Mouse (Mus musculus) kidney, embryonic 14.5 days (tissue): ENCODE measurements at regions not wholly inside any gene's neighbourhood (a gene's known extent, or its start where the extent isn't known, plus 50 kb on each side); places are given as distances from the start of the nearest gene placed in this dataset.

Source experiments
- ATAC-seq: fragments of 200-750 bp; cut with Nextera tagmentation; 2 replicates; pipeline ENCODE4 v1.8.0; 2017; ENCODE audit warnings: moderate number of reproducible peaks, mild to moderate bottlenecking, moderate TSS enrichment, moderate library complexity; ENCODE audit not compliant: low FRiP score, low TSS enrichment
- H3K27ac ChIP-seq: fragments of 300-500 bp; sonication (generic); 2 replicates; pipeline ENCODE4 v1.5.1; 2014; ENCODE audit warnings: low read depth, mild to moderate bottlenecking, low read length, moderate library complexity, mixed read lengths
- H3K27me3 ChIP-seq: fragments of 300-500 bp; sonication (generic); 2 replicates; pipeline ENCODE4 v1.6.1; 2014; ENCODE audit warnings: mild to moderate bottlenecking, low read length; ENCODE audit not compliant: control insufficient read depth, insufficient read depth
- H3K36me3 ChIP-seq: fragments of 300-500 bp; sonication (generic); 2 replicates; pipeline ENCODE4 v1.6.1; 2014; ENCODE audit warnings: low read length, mixed read lengths; ENCODE audit not compliant: control insufficient read depth, insufficient read depth
- H3K4me1 ChIP-seq: fragments of 300-500 bp; sonication (generic); 2 replicates; pipeline ENCODE4 v1.6.1; 2014; ENCODE audit warnings: low read length, mixed read lengths; ENCODE audit not compliant: control insufficient read depth, insufficient read depth
- H3K4me2 ChIP-seq: fragments of 300-500 bp; sonication (generic); replicated peaks from 2 replicates; pipeline ENCODE4 v1.6.1; 2014; ENCODE audit warnings: low read depth, mild to moderate bottlenecking, low read length
- H3K4me3 ChIP-seq: fragments of 300-500 bp; sonication (generic); 2 replicates; pipeline ENCODE4 v1.5.1; 2014; ENCODE audit warnings: mild to moderate bottlenecking, low read length
- H3K9ac ChIP-seq: fragments of 300-500 bp; sonication (generic); 2 replicates; pipeline ENCODE4 v1.6.1; 2014; ENCODE audit warnings: low read depth, mild to moderate bottlenecking, low read length, moderate library complexity
- H3K9me3 ChIP-seq: fragments of 300-500 bp; sonication (generic); 2 replicates; pipeline ENCODE4 v1.6.1; 2016; ENCODE audit warnings: low read length; ENCODE audit not compliant: control insufficient read depth
- WGBS: fragments of 180-500 bp; shearing (Covaris S2); extraction: QIAGEN DNeasy Blood & Tissue Kit; methylation state at CpG from one replicate; pipeline ENCODE4 v1.1.7; 2014; 5-methylcytosine and 5-hydroxymethylcytosine counted together

- Histone ChIP-seq H3K4me2 (no peak overlapping the region), H3K36me3 (no peaks in the 10 kb centered on the region), H3K4me1 (no peaks in the 10 kb centered on the region), H3K9ac (no peak overlapping the region), H3K9me3 (peaks cover 3% of the 10 kb centered on the region; the same call in 1 of the 2 replicates), H3K27me3 (no peaks in the 10 kb centered on the region), H3K27ac (no peak overlapping the region), H3K4me3 (no peak overlapping the region)
- ATAC-seq: no peak
- whole genome bisulfite sequencing: 94% methylated on average over 3 of the region's 3 CpGs
Measured at GRCm38 (mm10) chr10:9111051-9111450, 225.2 kb upstream of the Sash1 start.

- Histone ChIP-seq H3K4me3 (no peak overlapping the region), H3K36me3 (no peaks in the 10 kb centered on the region), H3K9ac (no peak overlapping the region), H3K4me1 (peaks cover 7% of the 10 kb centered on the region; the same call in 1 of the 2 replicates), H3K27me3 (no peaks in the 10 kb centered on the region), H3K27ac (no peak overlapping the region), H3K4me2 (no peak overlapping the region), H3K9me3 (no peaks in the 10 kb centered on the region)
- WGBS: 88% methylated on average over 2 of the region's 2 CpGs
- ATAC-seq: no peak
Measured at GRCm38 (mm10) chr10:9096207-9096606, 210.3 kb upstream of the Sash1 start.

GRCm38 (mm10) chr10:9095163-9095562, 209.3 kb upstream of the Sash1 start:
- H3K27ac ChIP-seq: no peak overlapping the region
- H3K9ac ChIP-seq: no peak overlapping the region
- H3K4me3 ChIP-seq: no peak overlapping the region
- peaks cover 7% of the 10 kb centered on the region; the same call in 1 of the 2 replicates for H3K4me1 ChIP-seq
- no peaks in the 10 kb centered on the region for H3K36me3 ChIP-seq
- no peaks in the 10 kb centered on the region for H3K27me3 ChIP-seq
- peak; percentile 89 for ATAC-seq
- no peaks in the 10 kb centered on the region for H3K9me3 ChIP-seq
- no peak overlapping the region for H3K4me2 ChIP-seq
- WGBS: 22% methylated on average over 6 of the region's 6 CpGs

GRCm38 (mm10) chr10:9092237-9092885, 206.5 kb upstream of the Sash1 start:
- Histone ChIP-seq H3K9ac (no peak overlapping the region), H3K27ac (no peak overlapping the region), H3K27me3 (no peaks in the 10 kb centered on the region), H3K36me3 (no peaks in the 10 kb centered on the region), H3K9me3 (no peaks in the 10 kb centered on the region), H3K4me2 (no peak overlapping the region), H3K4me3 (no peak overlapping the region), H3K4me1 (peaks cover 7% of the 10 kb centered on the region; the same call in 1 of the 2 replicates)
- no peak for ATAC-seq
- WGBS: 50% methylated on average over 10 of the region's 10 CpGs

GRCm38 (mm10) chr10:9090961-9091360, 205.1 kb upstream of the Sash1 start:
- ATAC-seq: no peak
- Histone ChIP-seq H3K4me2 (no peak overlapping the region), H3K4me3 (no peak overlapping the region), H3K9me3 (no peaks in the 10 kb centered on the region), H3K9ac (no peak overlapping the region), H3K36me3 (no peaks in the 10 kb centered on the region), H3K4me1 (peaks cover 7% of the 10 kb centered on the region; the same call in 1 of the 2 replicates), H3K27ac (no peak overlapping the region), H3K27me3 (no peaks in the 10 kb centered on the region)
- 92% methylated on average over 6 of the region's 6 CpGs for WGBS

GRCm38 (mm10) chr10:9087871-9088270, 202.0 kb upstream of the Sash1 start:
- Histone ChIP-seq H3K36me3 (no peaks in the 10 kb centered on the region), H3K9ac (no peak overlapping the region), H3K27me3 (no peaks in the 10 kb centered on the region), H3K9me3 (no peaks in the 10 kb centered on the region), H3K4me2 (no peak overlapping the region), H3K4me3 (no peak overlapping the region), H3K27ac (no peak overlapping the region), H3K4me1 (peaks cover 6% of the 10 kb centered on the region; the same call in 1 of the 2 replicates)
- 86% methylated on average over 3 of the region's 3 CpGs for WGBS
- no peak for ATAC-seq

- no peak for ATAC-seq
- 58% methylated on average over 3 of the region's 3 CpGs for WGBS
- Histone ChIP-seq H3K9me3 (no peaks in the 10 kb centered on the region), H3K4me2 (no peak overlapping the region), H3K9ac (no peak overlapping the region), H3K27me3 (no peaks in the 10 kb centered on the region), H3K36me3 (no peaks in the 10 kb centered on the region), H3K4me3 (no peak overlapping the region), H3K4me1 (no peaks in the 10 kb centered on the region), H3K27ac (no peak overlapping the region)
Measured at GRCm38 (mm10) chr10:9087171-9087570, 201.3 kb upstream of the Sash1 start.

GRCm38 (mm10) chr10:9086666-9087065, 200.8 kb upstream of the Sash1 start:
- WGBS: 68% methylated on average over 2 of the region's 2 CpGs
- ATAC-seq: no peak

GRCm38 (mm10) chr10:9085441-9085840, 199.6 kb upstream of the Sash1 start:
- no peaks in the 10 kb centered on the region for H3K9me3 ChIP-seq
- H3K27ac ChIP-seq: no peak overlapping the region
- no peak overlapping the region for H3K4me3 ChIP-seq
- ATAC-seq: no peak
- no peaks in the 10 kb centered on the region for H3K4me1 ChIP-seq
- no peaks in the 10 kb centered on the region for H3K27me3 ChIP-seq
- H3K9ac ChIP-seq: no peak overlapping the region
- no peaks in the 10 kb centered on the region for H3K36me3 ChIP-seq
- WGBS: 84% methylated on average over 7 of the region's 7 CpGs
- H3K4me2 ChIP-seq: no peak overlapping the region

More at GRCm38 (mm10) chr10:9086666-9087065, 200.8 kb upstream of the Sash1 start:
- H3K36me3 ChIP-seq: no peaks in the 10 kb centered on the region
- no peak overlapping the region for H3K27ac ChIP-seq
- H3K27me3 ChIP-seq: no peaks in the 10 kb centered on the region
- H3K4me2 ChIP-seq: no peak overlapping the region
- H3K4me1 ChIP-seq: no peaks in the 10 kb centered on the region
- no peaks in the 10 kb centered on the region for H3K9me3 ChIP-seq
- H3K9ac ChIP-seq: no peak overlapping the region
- H3K4me3 ChIP-seq: no peak overlapping the region
